Mouse (Mus musculus): ENCODE measurements at regions not wholly inside any gene's neighbourhood (a gene's known extent, or its start where the extent isn't known, plus 50 kb on each side); places are given as distances from the start of the nearest gene placed in this dataset.

DNA sequence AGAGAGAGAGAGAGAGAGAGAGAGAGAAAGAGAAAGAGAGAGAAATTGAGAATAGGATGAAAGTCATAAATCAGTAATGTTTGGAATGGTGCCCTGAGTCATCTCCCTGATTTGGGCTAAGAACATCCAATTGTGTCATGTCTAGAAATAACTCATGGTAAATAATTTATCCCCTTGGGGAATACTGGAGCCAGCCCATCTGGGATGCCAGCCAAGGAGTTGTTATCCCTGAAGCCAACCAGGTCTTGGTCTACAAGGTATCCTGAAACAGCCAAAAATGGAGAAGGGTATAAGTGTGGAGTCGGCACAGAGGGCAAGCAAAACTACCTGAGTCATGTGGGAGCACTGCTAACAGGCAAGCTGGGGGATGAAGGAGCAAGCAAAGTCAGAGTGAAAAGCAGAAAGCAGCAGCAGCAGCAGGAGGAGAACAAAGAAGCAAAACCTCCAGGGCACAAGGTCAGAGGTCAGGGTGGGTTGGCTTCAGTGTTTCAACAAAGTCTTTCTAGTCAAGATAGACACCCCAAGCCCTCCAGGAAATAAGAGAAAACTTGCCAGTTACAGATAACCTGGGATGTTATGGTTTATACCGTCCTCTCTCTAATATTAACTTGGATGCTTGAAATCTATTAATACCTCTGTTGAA is 1733.0 kb downstream of the 4930444P10Rik start:
- intact Hi-C loops (cut with DNase I), result no loop called here
- WGBS, result 65% methylated on average over 2 of the region's 2 CpGs
- Histone ChIP-seq H3K36me3 (ENCODE audit: control insufficient read depth, insufficient read depth, low read length) (no peaks in the 10 kb centered on the region), H3K4me3 (no peak overlapping the region), H3K27ac (no peak overlapping the region), H3K79me2 (replicated peaks; ENCODE audit: control insufficient read depth, insufficient read depth, low read length) (no peaks in the 10 kb centered on the region), H3K9ac (ENCODE audit: low read depth, low read length) (no peak overlapping the region), H3K4me1 (ENCODE audit: control insufficient read depth, insufficient read depth, low read length) (no peaks in the 10 kb centered on the region), H3K27me3 (ENCODE audit: control insufficient read depth, insufficient read depth, low read length) (no peaks in the 10 kb centered on the region)
- TF ChIP-seq POLR2A (IDR thresholded peaks at IDR 0.05; ENCODE audit: insufficient read depth, low read depth, low read length) (no peak), EP300 (IDR thresholded peaks at IDR 0.05; ENCODE audit: insufficient read depth, low read depth, low read length) (no peak), CTCF (IDR thresholded peaks at IDR 0.05) (no peak)
- DNase-seq, result no peak

Data from heart, adult 2 months (tissue).